Mouse (Mus musculus): ENCODE results near the gene 1700016H13Rik.

- TF ChIP-seq CTCF (IDR thresholded peaks at IDR 0.05; ENCODE audit: low read depth) (no peak), EP300 (optimal IDR thresholded peaks at IDR 0.05) (no peak)
These were observed 31.0 kb downstream of the 1700016H13Rik start for GRCm38 (mm10) chr5:103624831-103625230.

Measured in stomach, postnatal 0 days (tissue).